Mouse (Mus musculus): ENCODE results near the gene Pdyn. TPM values are rescaled to one million over a fixed set of nuclear protein-coding genes. Genes with fewer than 3 reads are reported as not detected.

Pdyn gene
- total RNA-seq, 4 experiments from 2014 or later, result 45.0 to 64.2 (median 51.7) TPM

DNA sequence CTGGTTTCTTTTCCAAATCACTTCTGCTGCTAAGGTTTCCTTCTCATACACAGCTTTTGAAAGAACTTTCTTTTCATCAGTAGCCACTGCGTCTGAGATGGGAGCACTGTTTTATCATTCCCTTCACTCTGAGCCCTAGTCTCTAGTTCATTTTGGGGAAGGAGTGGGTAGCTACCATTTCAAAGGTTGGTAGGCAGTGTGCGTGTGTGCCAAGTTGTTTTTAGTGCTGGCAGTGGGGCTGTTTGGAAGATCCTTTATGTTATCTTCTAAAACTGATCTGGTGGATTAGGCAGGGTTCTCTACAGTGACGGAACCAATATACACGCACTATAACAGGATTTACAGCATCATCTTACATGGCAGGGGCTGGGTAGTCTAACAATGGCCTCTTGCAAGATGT lies 44.6 kb downstream of the Pdyn start:
- DNase-seq (ENCODE audit: low spot score in 2 of 2), result no peak

DNA sequence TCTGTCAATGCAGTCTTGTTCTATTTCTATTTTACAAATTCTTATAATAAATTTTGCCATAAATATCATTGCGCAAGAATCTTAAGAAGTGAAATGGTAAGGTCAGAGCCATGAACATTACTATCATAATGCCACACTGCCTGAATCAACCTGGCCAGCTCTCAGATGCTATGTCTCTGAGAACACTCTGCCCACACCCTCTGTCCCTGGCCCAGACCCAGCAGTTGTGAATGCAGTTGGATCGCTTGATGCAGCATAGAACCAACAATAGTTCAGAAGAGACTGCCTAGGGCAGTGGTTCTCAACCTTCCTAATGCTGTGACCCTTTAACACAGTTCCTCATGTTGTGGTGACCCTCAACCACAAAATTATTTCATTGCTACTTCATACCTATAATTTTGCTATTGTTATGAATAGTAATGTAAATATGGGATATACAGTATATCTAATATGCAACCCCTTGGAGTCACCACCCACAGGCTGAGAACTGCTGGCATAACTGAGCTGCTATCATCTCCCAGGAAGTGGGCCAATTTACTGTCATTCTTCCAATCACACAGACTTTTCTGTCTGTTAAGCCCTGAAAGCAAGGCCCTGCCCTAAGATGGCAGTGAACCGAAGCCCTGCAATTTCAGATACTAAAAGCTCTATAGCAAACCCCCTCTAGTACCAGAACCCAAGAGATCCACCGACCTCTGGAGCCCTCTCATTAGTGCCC lies 45.3 kb downstream of the Pdyn start:
- DNase-seq (ENCODE audit: low spot score in 2 of 2), result no peak

DNA sequence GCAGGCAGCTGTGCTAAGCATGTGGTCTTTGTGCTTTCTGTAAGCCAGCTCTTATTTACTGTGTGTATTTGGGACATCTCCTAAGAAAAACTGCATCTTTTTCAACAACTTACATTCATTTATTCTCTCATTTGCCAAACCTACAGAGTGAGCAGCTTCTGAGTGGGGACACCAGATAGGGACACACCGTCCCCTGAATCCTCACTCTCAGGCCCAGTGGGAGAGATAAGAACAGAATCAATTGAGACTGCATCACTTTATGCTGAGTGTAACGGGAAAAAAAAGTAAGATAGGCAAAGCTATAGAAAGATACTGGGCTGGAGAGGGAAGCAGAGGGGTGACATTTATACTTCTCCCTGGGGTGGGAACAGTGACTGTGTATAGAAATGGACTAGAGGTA lies 46.0 kb downstream of the Pdyn start:
- no peak for DNase-seq (ENCODE audit: low spot score in 2 of 2)

DNA sequence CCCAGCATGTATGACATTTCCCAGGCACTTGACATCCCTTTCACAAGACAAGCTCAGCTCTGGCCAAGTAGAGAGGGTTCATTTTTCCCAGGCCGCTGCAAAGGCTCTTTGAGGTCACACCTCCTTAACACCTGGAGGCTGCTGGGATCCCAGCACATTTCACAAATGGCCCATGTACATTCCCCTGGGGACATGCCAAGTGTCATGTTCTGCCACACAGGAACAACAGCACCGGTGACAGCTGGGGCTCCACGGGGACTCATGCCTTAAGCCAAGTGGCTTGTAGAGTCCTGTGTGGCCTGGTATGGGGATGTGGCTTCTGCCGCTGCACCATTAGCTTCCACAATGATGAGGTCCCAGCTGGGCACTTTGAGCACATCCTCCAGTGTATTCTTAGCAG lies 47.0 kb downstream of the Pdyn start:
- no peak for DNase-seq (ENCODE audit: low spot score in 2 of 2)

Other genes with a start within 250 kb of the Pdyn start
- 1 to 10 TPM in 2 of 4 experiments, under 1 TPM in 2; 0.73 to 1.4 (median 1.1) TPM for gene F830045P16Rik, start 163.2 kb downstream of the Pdyn start, total RNA-seq (2022)
- 100 to 1,000 TPM; 366 to 392 (median 382) TPM for gene Sirpa, start 107.0 kb downstream of the Pdyn start, total RNA-seq (2022)
- gene Stk35, start 100.7 kb upstream of the Pdyn start, total RNA-seq (2022), result 10 to 100 TPM; 32.1 to 38.8 (median 34.5) TPM

Data from left cerebral cortex, adult 8-10 months (tissue).